Mouse (Mus musculus) liver, adult 2 months (tissue): ENCODE results near the gene Mrpl17. TPM values are rescaled to one million over a fixed set of nuclear protein-coding genes. Genes with fewer than 3 reads are reported as not detected.

Source experiments
- DNase-seq: peaks from one replicate; pipeline ENCODE4 v3.0.0-alpha.2; 2011; ENCODE audit warnings: low read depth, low spot score; ENCODE audit errors: extremely low read depth
- H3K27ac ChIP-seq: fragments of 200-500 bp; replicated peaks from 2 replicates; pipeline ENCODE4 v1.5.1; 2012; ENCODE audit warnings: low read depth, mild to moderate bottlenecking, control low read depth, inconsistent platforms, low read length; ENCODE audit not compliant: insufficient read depth
- H3K27me3 ChIP-seq: fragments of 200-500 bp; 2 replicates; pipeline ENCODE4 v1.6.1; 2012; ENCODE audit warnings: mild to moderate bottlenecking, moderate library complexity, low read length, inconsistent platforms; ENCODE audit not compliant: control insufficient read depth, insufficient read depth
- H3K36me3 ChIP-seq: fragments of 200-500 bp; 2 replicates; pipeline ENCODE4 v1.6.1; 2012; ENCODE audit warnings: low read length, inconsistent platforms; ENCODE audit not compliant: control insufficient read depth, insufficient read depth
- H3K4me1 ChIP-seq: fragments of 200-500 bp; 2 replicates; pipeline ENCODE4 v1.6.1; 2011; ENCODE audit warnings: low read length; ENCODE audit not compliant: control insufficient read depth, insufficient read depth
- H3K4me3 ChIP-seq: fragments of 200-500 bp; 2 replicates; pipeline ENCODE4 v1.5.1; 2011; ENCODE audit warnings: low read depth, mild to moderate bottlenecking, control low read depth, low read length, moderate library complexity; ENCODE audit not compliant: insufficient read depth
- H3K79me2 ChIP-seq: fragments of 200-500 bp; 2 replicates; pipeline ENCODE4 v1.6.1; 2012; ENCODE audit warnings: inconsistent platforms, mild to moderate bottlenecking, low read length, moderate library complexity; ENCODE audit not compliant: control insufficient read depth, insufficient read depth
- H3K9ac ChIP-seq: fragments of 200-500 bp; 2 replicates; pipeline ENCODE4 v1.6.1; 2012; ENCODE audit warnings: low read depth, mild to moderate bottlenecking, control low read depth, inconsistent platforms, low read length
- CTCF ChIP-seq: fragments of 200-500 bp; IDR thresholded peaks from 2 replicates; pipeline ENCODE4 v1.5.1; 2011; ENCODE audit warnings: low read depth, low read length, control low read depth
- POLR2A ChIP-seq: fragments of 200-500 bp; IDR thresholded peaks from 2 replicates; pipeline ENCODE4 v1.6.1; 2011; ENCODE audit warnings: low read length, control low read depth; ENCODE audit not compliant: insufficient read depth; ENCODE audit errors: extremely low read depth
- WGBS: fragments of 180-500 bp; shearing (Covaris S2); methylation state at CpG from one replicate; pipeline ENCODE4 v1.1.7; 2018; 5-methylcytosine and 5-hydroxymethylcytosine counted together
- polyA plus RNA-seq: library from polyadenylated mRNA; depleted of rRNA; stranded (reverse); fragments of >200 nt; gene quantifications from 2 replicates; pipeline ENCODE4 v1.2.3, GENCODE M21; 2012; rRNA removed
- total RNA-seq: library from RNA; depleted of rRNA; stranded (reverse); fragments of >200 nt; gene quantifications from 2 replicates; pipeline ENCODE4 v1.2.3, GENCODE M21; 2014; rRNA removed

The Mrpl17 gene
- total and polyA plus RNA-seq, 2 experiments, result 118 to 261 TPM

DNA sequence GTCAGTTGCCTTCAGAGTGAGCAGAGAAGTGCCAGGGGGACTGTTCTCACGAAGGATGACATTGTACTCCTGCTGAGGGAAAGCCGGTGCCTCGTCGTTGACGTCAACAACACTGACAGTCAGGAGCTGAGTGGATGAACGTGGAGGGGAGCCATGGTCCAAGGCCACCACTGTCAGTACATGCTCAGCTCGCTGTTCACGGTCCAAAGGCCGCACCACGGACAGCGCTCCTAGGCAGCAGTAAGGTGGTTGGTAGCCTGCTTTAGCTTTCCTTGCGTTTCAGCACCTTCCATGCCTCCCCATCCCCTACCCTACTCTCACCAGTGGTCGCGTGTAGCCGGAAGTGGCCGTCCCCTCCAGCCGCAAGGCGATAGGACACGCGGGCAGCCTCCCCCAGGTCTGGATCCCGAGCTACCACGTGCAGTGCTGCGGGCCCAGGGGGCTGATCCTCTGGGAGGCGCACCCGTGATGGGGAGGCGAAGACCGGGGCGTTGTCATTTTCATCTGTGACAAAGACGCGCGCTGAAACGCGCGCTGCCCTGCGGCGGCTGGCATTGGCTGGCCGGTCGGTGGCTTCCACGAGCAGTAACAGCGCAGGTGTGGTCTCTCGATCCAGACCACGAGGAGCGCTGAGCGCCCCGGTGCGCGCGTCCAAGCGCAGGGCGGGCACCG is 49.0 kb downstream of the Mrpl17 start:
- DNase-seq, result no peak
- Histone ChIP-seq H3K27ac (no peak overlapping the region), H3K9ac (no peak overlapping the region), H3K4me3 (no peak overlapping the region), H3K79me2 (no peaks in the 10 kb centered on the region), H3K4me1 (peaks cover 4% of the 10 kb centered on the region; the same call in 1 of the 2 replicates), H3K27me3 (0 out of 2 replicates have a peak, but pooled peaks cover 3% of the 10 kb centered on the region), H3K36me3 (no peaks in the 10 kb centered on the region)
- TF ChIP-seq POLR2A (no peak), CTCF (no peak)
- WGBS, result 25% methylated on average over 51 of the region's 51 CpGs

DNA sequence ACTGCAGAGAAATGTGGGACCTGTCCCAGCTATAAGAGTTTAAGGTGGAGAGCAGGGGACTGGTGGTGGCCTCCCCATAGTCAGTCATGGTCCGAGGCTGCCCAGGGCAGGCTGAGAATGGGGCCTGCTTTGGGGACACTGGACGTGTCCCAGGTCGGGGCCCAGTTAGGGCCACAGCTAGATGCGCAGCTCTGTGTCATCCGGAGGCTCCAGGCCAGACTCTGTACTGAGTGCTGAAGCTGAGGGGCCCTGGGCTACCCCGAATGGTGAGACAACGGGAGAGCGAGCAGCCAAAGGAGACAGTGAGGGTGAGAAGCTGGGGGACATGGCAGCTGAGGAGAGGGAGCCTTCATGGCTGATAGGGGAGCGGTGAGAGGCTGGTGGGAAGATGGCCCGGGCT is 57.6 kb downstream of the Mrpl17 start:
- no peaks in the 10 kb centered on the region; the same call in 1 of the 2 replicates for H3K79me2 ChIP-seq
- H3K4me1 ChIP-seq, result peaks cover 2% of the 10 kb centered on the region; the same call in 1 of the 2 replicates
- TF ChIP-seq POLR2A (no peak), CTCF (no peak)
- peaks cover 10% of the 10 kb centered on the region; the same call in 1 of the 2 replicates for H3K36me3 ChIP-seq
- no peak for DNase-seq
- WGBS, result 92% methylated on average over 10 of the region's 10 CpGs
- H3K9ac ChIP-seq, result no peak overlapping the region
- H3K27ac ChIP-seq, result no peak overlapping the region
- no peak overlapping the region for H3K4me3 ChIP-seq
- no peaks in the 10 kb centered on the region for H3K27me3 ChIP-seq

Other genes with a start within 250 kb of the Mrpl17 start
- gene Apbb1, start 229.4 kb downstream of the Mrpl17 start, total RNA-seq, result 1.1 TPM in 2 replicates
- gene Apbb1, start 229.4 kb downstream of the Mrpl17 start, polyA plus RNA-seq, result 0.85 and 1.6 TPM in 2 replicates
- gene Hpx, start 211.0 kb downstream of the Mrpl17 start, total RNA-seq, result 5,639 and 7,644 TPM in 2 replicates
- 4,285 and 5,140 TPM in 2 replicates for gene Hpx, start 211.0 kb downstream of the Mrpl17 start, polyA plus RNA-seq
- gene Trim3, start 177.5 kb downstream of the Mrpl17 start, total RNA-seq, result 6.3 and 10.2 TPM in 2 replicates
- gene Trim3, start 177.5 kb downstream of the Mrpl17 start, polyA plus RNA-seq, result 10.9 and 14.9 TPM in 2 replicates
- gene Timm10b, start 171.0 kb downstream of the Mrpl17 start, total RNA-seq, result 42.2 and 67.5 TPM in 2 replicates
- 51.4 and 63.3 TPM in 2 replicates for gene Timm10b, start 171.0 kb downstream of the Mrpl17 start, polyA plus RNA-seq
- gene Arfip2, start 170.7 kb downstream of the Mrpl17 start, total RNA-seq, result 4.9 and 7.9 TPM in 2 replicates
- gene Arfip2, start 170.7 kb downstream of the Mrpl17 start, polyA plus RNA-seq, result 15.7 and 28.6 TPM in 2 replicates
- gene Gm45799, start 170.5 kb downstream of the Mrpl17 start, total RNA-seq, result 27.7 and 28.6 TPM in 2 replicates
- 136 and 140 TPM in 2 replicates for gene Gm45799, start 170.5 kb downstream of the Mrpl17 start, polyA plus RNA-seq
- gene Dnhd1, start 160.3 kb downstream of the Mrpl17 start, total RNA-seq, result 0.92 and 1.5 TPM in 2 replicates
- 0.82 and 0.88 TPM in 2 replicates for gene Dnhd1, start 160.3 kb downstream of the Mrpl17 start, polyA plus RNA-seq
- 36.6 and 41.1 TPM in 2 replicates for gene Ilk, start 74.5 kb downstream of the Mrpl17 start, total RNA-seq
- gene Ilk, start 74.5 kb downstream of the Mrpl17 start, polyA plus RNA-seq, result 50.5 and 53.6 TPM in 2 replicates
- gene Rrp8, start 73.7 kb downstream of the Mrpl17 start, total RNA-seq, result 4.9 and 5.5 TPM in 2 replicates
- gene Rrp8, start 73.7 kb downstream of the Mrpl17 start, polyA plus RNA-seq, result 5.5 and 5.9 TPM in 2 replicates
- gene Taf10, start 66.7 kb downstream of the Mrpl17 start, total RNA-seq, result 87.3 and 107 TPM in 2 replicates
- 296 and 310 TPM in 2 replicates for gene Taf10, start 66.7 kb downstream of the Mrpl17 start, polyA plus RNA-seq
- 27.4 and 43.8 TPM in 2 replicates for gene Tpp1, start 58.9 kb downstream of the Mrpl17 start, total RNA-seq
- gene Tpp1, start 58.9 kb downstream of the Mrpl17 start, polyA plus RNA-seq, result 95.3 and 124 TPM in 2 replicates
- gene Dchs1, start 23.4 kb downstream of the Mrpl17 start, total RNA-seq, result 1.4 and 2.7 TPM in 2 replicates
- 1.1 TPM in 2 replicates for gene Dchs1, start 23.4 kb downstream of the Mrpl17 start, polyA plus RNA-seq
- gene Gm4070, start 142.9 kb upstream of the Mrpl17 start, total RNA-seq, result 11.4 and 14.0 TPM in 2 replicates
- gene Gm4070, start 142.9 kb upstream of the Mrpl17 start, polyA plus RNA-seq, result 0.30 and 1.2 TPM in 2 replicates